Mouse (Mus musculus): Measurements from ENCODE around the gene Tek. TPM values are rescaled to one million over a fixed set of nuclear protein-coding genes. Genes with fewer than 3 reads are reported as not detected.

The Tek gene
- total and polyA plus RNA-seq, 2 experiments from 2014 or later, result 6.8 to 7.1 TPM

GRCm38 (mm10) chr4:94746387-94746811 lies 7.3 kb downstream of the Tek start:
- no peaks in the 10 kb centered on the region for H3K27me3 ChIP-seq (ENCODE audit: insufficient read depth, low read length)
- no peak overlapping the region for H3K9ac ChIP-seq (replicated peaks; ENCODE audit: low read length)
- DNase-seq (ENCODE audit: low spot score), result no peak
- H3K4me2 ChIP-seq (ENCODE audit: low read depth, low read length), result no peak overlapping the region
- TF ChIP-seq CTCF (IDR thresholded peaks at IDR 0.05; ENCODE audit: low read depth), result no peak
- no peaks in the 10 kb centered on the region for H3K4me1 ChIP-seq (ENCODE audit: insufficient read depth, low read length)
- peak; percentile 24; the same call in 1 of the 2 replicates for ATAC-seq
- H3K4me3 ChIP-seq (ENCODE audit: low read length), result no peak overlapping the region
- no peaks in the 10 kb centered on the region for H3K36me3 ChIP-seq (ENCODE audit: insufficient read depth, low read length)
- 37% methylated on average over 7 of the region's 7 CpGs for WGBS
- H3K9me3 ChIP-seq (ENCODE audit: low read length), result no peaks in the 10 kb centered on the region
- no peak overlapping the region for H3K27ac ChIP-seq

GRCm38 (mm10) chr4:94747338-94747737 lies 8.2 kb downstream of the Tek start:
- ATAC-seq (no peak), DNase-seq (ENCODE audit: low spot score) (no peak)
- Histone ChIP-seq H3K36me3 (ENCODE audit: insufficient read depth, low read length) (no peaks in the 10 kb centered on the region), H3K27me3 (ENCODE audit: insufficient read depth, low read length) (no peaks in the 10 kb centered on the region), H3K27ac (no peak overlapping the region), H3K9me3 (ENCODE audit: low read length) (no peaks in the 10 kb centered on the region), H3K4me2 (ENCODE audit: low read depth, low read length) (no peak overlapping the region), H3K4me1 (ENCODE audit: insufficient read depth, low read length) (no peaks in the 10 kb centered on the region), H3K4me3 (ENCODE audit: low read length) (no peak overlapping the region), H3K9ac (replicated peaks; ENCODE audit: low read length) (no peak overlapping the region)
- 93% methylated on average over 3 of the region's 3 CpGs for WGBS
- no peak for TF ChIP-seq CTCF (IDR thresholded peaks at IDR 0.05; ENCODE audit: low read depth)

- Histone ChIP-seq H3K36me3 (ENCODE audit: insufficient read depth, low read length) (no peaks in the 10 kb centered on the region), H3K9me3 (ENCODE audit: low read length) (no peaks in the 10 kb centered on the region), H3K4me3 (ENCODE audit: low read length) (no peak overlapping the region), H3K9ac (replicated peaks; ENCODE audit: low read length) (no peak overlapping the region), H3K27ac (no peak overlapping the region), H3K27me3 (ENCODE audit: insufficient read depth, low read length) (no peaks in the 10 kb centered on the region), H3K4me1 (ENCODE audit: insufficient read depth, low read length) (no peaks in the 10 kb centered on the region), H3K4me2 (ENCODE audit: low read depth, low read length) (no peak overlapping the region)
- 22% methylated on average over 9 of the region's 9 CpGs for whole genome bisulfite sequencing
- peak; percentile 81 for ATAC-seq
- TF ChIP-seq CTCF (IDR thresholded peaks at IDR 0.05; ENCODE audit: low read depth), result no peak
- peak; percentile 15 for DNase-seq (ENCODE audit: low spot score)
Observed at GRCm38 (mm10) chr4:94752512-94752911, 13.4 kb downstream of the Tek start.

GRCm38 (mm10) chr4:94765217-94765616 lies 26.1 kb downstream of the Tek start:
- Histone ChIP-seq H3K9me3 (ENCODE audit: low read length) (no peaks in the 10 kb centered on the region), H3K27me3 (ENCODE audit: insufficient read depth, low read length) (no peaks in the 10 kb centered on the region), H3K9ac (replicated peaks; ENCODE audit: low read length) (no peak overlapping the region), H3K36me3 (ENCODE audit: insufficient read depth, low read length) (no peaks in the 10 kb centered on the region), H3K27ac (no peak overlapping the region), H3K4me1 (ENCODE audit: insufficient read depth, low read length) (no peaks in the 10 kb centered on the region), H3K4me2 (ENCODE audit: low read depth, low read length) (no peak overlapping the region), H3K4me3 (ENCODE audit: low read length) (no peak overlapping the region)
- ATAC-seq (no peak), DNase-seq (ENCODE audit: low spot score) (no peak)
- no peak for TF ChIP-seq CTCF (IDR thresholded peaks at IDR 0.05; ENCODE audit: low read depth)

- Histone ChIP-seq H3K36me3 (ENCODE audit: insufficient read depth, low read length) (no peaks in the 10 kb centered on the region), H3K9ac (replicated peaks; ENCODE audit: low read length) (no peak overlapping the region), H3K27me3 (ENCODE audit: insufficient read depth, low read length) (no peaks in the 10 kb centered on the region), H3K27ac (no peak overlapping the region), H3K4me1 (ENCODE audit: insufficient read depth, low read length) (no peaks in the 10 kb centered on the region), H3K4me3 (ENCODE audit: low read length) (no peak overlapping the region), H3K9me3 (ENCODE audit: low read length) (no peaks in the 10 kb centered on the region), H3K4me2 (ENCODE audit: low read depth, low read length) (no peak overlapping the region)
- no peak for DNase-seq (ENCODE audit: low spot score)
- TF ChIP-seq CTCF (IDR thresholded peaks at IDR 0.05; ENCODE audit: low read depth), result no peak
- ATAC-seq, result no peak
- WGBS, result 83% methylated on average over 7 of the region's 7 CpGs
Observed at GRCm38 (mm10) chr4:94766176-94766575, 27.1 kb downstream of the Tek start.

- no peak for ATAC-seq
- no peak for TF ChIP-seq CTCF (IDR thresholded peaks at IDR 0.05; ENCODE audit: low read depth)
- Histone ChIP-seq H3K4me1 (ENCODE audit: insufficient read depth, low read length) (no peaks in the 10 kb centered on the region), H3K27me3 (ENCODE audit: insufficient read depth, low read length) (no peaks in the 10 kb centered on the region), H3K9me3 (ENCODE audit: low read length) (no peaks in the 10 kb centered on the region), H3K4me3 (ENCODE audit: low read length) (no peak overlapping the region), H3K4me2 (ENCODE audit: low read depth, low read length) (no peak overlapping the region), H3K27ac (no peak overlapping the region), H3K36me3 (ENCODE audit: insufficient read depth, low read length) (no peaks in the 10 kb centered on the region), H3K9ac (replicated peaks; ENCODE audit: low read length) (no peak overlapping the region)
- WGBS, result 77% methylated on average over 3 of the region's 3 CpGs
- DNase-seq (ENCODE audit: low spot score), result no peak
Observed at GRCm38 (mm10) chr4:94768624-94769023, 29.5 kb downstream of the Tek start.

GRCm38 (mm10) chr4:94781043-94781442 lies 42.0 kb downstream of the Tek start:
- WGBS, result 93% methylated on average over 5 of the region's 5 CpGs
- Histone ChIP-seq H3K27ac (no peak overlapping the region), H3K4me1 (ENCODE audit: insufficient read depth, low read length) (no peaks in the 10 kb centered on the region), H3K9me3 (ENCODE audit: low read length) (no peaks in the 10 kb centered on the region), H3K9ac (replicated peaks; ENCODE audit: low read length) (no peak overlapping the region), H3K36me3 (ENCODE audit: insufficient read depth, low read length) (no peaks in the 10 kb centered on the region), H3K27me3 (ENCODE audit: insufficient read depth, low read length) (no peaks in the 10 kb centered on the region), H3K4me2 (ENCODE audit: low read depth, low read length) (no peak overlapping the region), H3K4me3 (ENCODE audit: low read length) (no peak overlapping the region)
- TF ChIP-seq CTCF (IDR thresholded peaks at IDR 0.05; ENCODE audit: low read depth), result no peak
- DNase-seq (ENCODE audit: low spot score), result no peak
- no peak for ATAC-seq
